Mouse (Mus musculus) lung, postnatal 4 days (tissue): ENCODE measurements around the gene Fcrl5.
A peak's percentile ranks its signal among the peaks of the same experiment; 100 is the strongest.
"Not testable (repeated sequence)": the region's sequence is repeated elsewhere in the genome, so short reads cannot be mapped to it uniquely, and the experiment has no call there.

ENCODE experiments used
- DNase-seq, 2 experiments: peaks; one replicate each; pipeline ENCODE4 v3.0.0; 2021

Fcrl5 gene

GRCm38 (mm10) chr3:87435479-87435878 lies at the start of gene Fcrl5:
TSS of gene Fcrl5 (plus strand) at chr3:87435773.
- no peak for DNase-seq

GRCm38 (mm10) chr3:87390935-87391334 lies 44.6 kb upstream of the Fcrl5 start:
- no peak for DNase-seq

GRCm38 (mm10) chr3:87398809-87399208 lies 36.8 kb upstream of the Fcrl5 start:
- no peak for DNase-seq

DNA sequence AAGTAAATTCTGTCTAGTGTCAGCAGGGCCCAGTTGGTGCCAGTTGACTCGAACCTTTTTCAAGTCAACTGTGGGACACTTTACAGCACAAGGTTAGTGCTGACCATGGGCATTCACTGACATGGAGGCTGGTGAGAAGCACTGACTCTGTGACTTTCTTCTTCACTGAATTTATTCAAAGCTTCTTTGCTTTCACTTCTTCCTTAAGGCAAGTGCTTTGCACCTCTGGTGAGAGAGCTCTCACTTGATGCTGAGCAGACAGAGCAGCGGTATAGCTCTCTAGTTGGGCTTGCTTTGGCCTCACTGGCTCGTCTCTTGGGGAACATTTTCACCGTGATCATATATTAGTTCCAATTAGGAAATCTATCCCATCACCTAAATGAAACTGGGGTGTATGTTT lies 35.7 kb upstream of the Fcrl5 start:
- DNase-seq: no peak

DNA sequence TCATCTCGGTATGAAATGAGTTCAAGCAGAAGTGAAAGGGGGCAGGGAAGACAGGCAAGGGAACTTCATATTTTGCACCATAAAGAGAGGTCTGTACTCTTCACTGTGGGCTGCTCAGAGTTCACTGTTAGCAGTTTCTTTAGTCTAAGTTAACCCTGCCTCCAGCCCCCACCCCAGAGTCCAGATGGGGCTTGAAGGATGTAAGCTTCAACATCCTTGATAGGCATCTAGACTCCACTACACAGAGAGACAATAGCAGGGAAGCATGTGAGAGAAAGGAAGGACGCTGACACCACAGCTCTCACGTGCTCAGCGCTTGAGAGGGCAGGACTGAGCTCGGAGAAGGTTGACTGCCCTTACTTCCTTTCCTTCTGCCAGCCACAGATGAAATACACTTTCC lies 34.3 kb upstream of the Fcrl5 start:
- DNase-seq: peak; percentile 10 to 27

GRCm38 (mm10) chr3:87408171-87408570 lies 27.4 kb upstream of the Fcrl5 start:
- peak in 1 of 2 experiments; percentile 28 for DNase-seq

- DNase-seq: no peak
Observed at GRCm38 (mm10) chr3:87409196-87409935, 26.2 kb upstream of the Fcrl5 start.

- DNase-seq: no peak
Observed at GRCm38 (mm10) chr3:87410605-87411004, 25.0 kb upstream of the Fcrl5 start.

DNA sequence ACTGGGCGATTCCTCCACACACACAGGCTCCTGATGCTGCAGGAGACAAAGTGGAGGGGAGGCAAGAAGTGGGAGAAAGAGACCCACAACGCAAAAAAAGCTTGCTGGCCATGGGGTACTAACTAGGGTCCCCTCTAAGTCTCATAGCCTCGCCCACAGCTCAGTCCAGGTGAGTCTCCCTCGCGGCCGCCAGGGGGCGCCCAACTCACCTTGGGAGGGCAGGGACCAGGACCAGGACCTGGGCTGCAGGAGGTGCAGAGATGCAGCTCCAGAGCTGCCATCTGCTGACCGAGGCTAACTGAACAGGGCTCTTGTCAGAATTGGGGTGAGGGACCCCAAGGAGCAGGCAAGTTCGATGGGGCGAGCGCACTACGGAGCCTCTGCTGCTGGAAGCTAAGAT lies 24.4 kb upstream of the Fcrl5 start:
- peak; percentile 49 to 54 for DNase-seq

DNA sequence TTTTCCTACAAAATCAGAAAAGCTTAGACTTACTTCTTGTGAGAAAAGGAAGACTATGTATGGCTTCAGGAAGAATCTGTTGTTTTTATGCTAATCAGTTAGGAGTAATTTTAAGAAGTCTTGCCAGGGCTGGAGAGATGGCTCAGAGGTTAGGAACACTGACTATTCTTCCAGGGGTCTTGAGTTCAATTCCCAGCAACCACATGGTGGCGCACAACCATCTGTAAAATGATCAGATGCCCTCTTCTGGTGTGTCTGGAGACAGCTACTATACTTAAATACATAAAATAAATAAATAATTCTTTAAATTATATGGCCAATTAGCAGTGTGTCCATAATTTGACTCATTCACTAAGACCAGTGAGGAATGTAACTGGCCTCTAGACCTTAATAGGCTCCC lies 14.9 kb upstream of the Fcrl5 start:
- DNase-seq: no peak

- DNase-seq: no peak
Observed at GRCm38 (mm10) chr3:87422386-87422910, 13.1 kb upstream of the Fcrl5 start.

GRCm38 (mm10) chr3:87440586-87440985 lies 5.0 kb downstream of the Fcrl5 start:
- DNase-seq: no peak

DNA sequence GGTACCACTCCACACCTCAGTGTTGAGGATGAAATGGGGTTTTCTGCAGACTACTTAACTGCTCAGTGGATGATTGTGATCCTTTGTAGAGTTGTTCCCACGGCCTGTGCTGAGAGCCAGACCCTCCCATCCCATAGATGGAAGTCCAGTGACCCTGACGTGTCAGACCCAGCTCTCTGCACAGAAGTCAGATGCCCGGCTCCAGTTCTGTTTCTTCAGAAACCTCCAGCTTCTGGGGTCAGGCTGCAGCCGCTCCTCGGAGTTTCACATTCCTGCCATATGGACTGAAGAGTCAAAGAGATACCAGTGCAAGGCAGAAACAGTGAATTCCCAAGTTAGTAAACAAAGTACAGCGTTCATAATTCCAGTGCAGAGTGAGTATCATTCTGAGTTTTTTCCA lies 8.4 kb downstream of the Fcrl5 start:
- DNase-seq: peak in 1 of 2 experiments; percentile 55

DNA sequence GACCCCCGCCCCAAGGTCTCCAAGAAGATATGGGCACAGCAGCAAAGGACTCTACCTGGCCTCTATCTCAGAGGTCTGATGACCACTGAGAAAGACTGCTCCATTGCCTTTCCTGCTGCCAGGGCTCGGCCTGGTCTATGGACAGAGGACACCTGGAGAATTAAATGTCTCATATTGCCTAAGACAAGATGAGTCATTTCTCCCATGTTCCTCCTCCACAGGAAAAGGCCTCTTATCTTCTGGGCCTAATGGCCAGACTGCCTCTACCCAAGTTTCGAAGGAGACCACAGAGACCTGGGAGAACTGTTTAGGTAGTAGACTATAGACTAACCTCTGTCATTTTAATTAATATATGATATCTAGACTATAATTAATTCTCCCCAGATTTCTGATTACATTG lies 29.9 kb downstream of the Fcrl5 start:
- DNase-seq: no peak

DNA sequence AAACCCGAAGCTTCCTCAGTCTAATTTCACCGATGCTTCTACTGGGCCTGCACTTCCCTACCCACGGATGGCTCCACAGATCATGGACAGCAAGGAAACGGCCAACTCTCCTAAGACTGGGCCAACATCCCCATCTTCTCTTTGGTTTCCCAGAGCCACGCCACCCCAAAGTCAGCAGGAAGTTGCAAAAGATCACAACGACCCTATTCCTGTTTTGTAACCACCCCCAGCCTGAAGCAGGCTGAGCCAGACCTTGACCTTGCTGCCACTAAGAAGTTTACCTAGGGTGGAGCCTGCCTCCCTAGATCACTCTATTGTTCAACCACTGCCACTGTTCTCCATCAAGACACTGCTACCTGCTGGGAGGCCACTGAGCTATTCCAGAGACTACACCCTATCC lies 31.4 kb downstream of the Fcrl5 start:
- no peak for DNase-seq

DNA sequence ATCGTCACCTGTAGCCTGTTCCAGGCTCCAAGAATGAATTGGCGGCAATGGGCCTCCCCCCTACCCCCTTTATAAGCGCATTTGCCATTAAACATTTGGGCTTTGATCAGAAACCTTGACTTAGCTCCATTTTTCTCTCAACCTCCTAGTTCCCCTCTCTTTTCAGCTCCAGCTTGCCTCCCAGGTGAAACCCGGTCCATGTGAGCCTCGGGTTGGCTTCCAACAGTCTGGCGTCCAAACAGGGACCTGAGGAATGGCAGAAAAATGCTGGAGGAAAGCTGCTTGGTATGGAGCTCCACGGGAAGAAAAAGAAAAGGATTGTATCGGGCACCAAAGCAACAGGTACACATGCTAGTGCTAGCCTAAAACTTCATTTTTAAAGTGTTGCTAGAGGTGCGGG lies 31.8 kb downstream of the Fcrl5 start:
- no peak for DNase-seq

- not testable (repeated sequence) for DNase-seq
Observed at GRCm38 (mm10) chr3:87477948-87478347, 42.4 kb downstream of the Fcrl5 start.

DNA sequence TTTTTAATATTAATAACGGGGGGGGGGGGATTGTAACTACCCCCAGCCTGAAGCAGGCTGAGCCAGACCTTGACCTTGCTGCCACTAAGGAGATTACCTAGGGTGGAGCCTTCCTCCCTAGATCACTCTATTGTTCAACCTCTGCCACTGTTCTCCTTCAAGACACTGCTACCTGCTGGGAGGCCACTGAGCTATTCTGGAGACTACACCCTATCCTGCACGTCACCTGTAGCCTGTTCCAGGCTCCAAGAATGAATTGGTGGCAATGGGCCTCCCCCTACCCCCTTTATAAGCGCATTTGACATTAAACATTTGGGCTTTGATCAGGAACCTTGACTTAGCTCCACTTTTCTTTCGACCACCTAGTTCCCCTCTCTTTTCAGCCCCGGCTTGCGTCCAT lies 43.0 kb downstream of the Fcrl5 start:
- not testable (repeated sequence) for DNase-seq

DNA sequence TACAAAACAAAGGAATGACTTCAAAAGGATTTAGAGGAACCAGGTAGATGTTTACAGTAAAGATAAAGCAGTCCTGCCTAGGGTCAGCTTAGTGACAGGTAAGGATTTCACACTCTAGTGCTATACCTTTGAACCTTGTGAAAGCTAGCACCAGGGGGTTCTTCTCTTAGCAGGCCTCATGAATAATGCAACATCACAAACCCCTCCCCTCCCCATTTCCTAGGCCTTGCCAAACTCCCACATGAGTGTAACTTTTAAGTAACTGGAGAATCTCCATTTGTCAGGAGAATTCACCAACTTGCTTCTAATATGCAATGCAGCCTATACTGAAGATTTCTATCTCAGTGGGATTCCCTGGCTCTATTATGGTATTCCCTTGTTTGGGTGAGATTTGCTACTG lies 43.7 kb downstream of the Fcrl5 start:
- not testable (repeated sequence) for DNase-seq

DNA sequence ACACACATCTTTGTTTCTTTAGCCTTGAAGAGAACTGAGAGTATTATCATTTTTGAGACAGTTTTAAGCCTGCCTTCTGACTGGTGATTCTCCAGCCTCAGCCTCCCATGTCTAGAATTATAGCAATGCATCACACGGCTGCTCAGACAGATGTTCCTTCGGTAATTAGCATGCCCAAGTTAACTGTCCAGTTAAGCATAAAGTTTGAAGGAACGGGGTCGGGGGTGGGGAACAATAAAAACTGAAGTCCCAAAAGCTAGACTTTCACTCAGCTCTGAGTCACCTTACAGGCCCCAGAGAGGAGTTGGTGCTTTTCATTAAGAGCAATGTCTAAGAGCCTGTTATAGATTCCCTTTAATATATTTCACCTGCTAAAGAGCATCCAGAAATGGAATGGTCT lies 51.8 kb downstream of the Fcrl5 start:
- no peak for DNase-seq

GRCm38 (mm10) chr3:87487911-87488310 lies 52.3 kb downstream of the Fcrl5 start:
- no peak for DNase-seq

- DNase-seq: no peak
Observed at GRCm38 (mm10) chr3:87498266-87498665, 62.7 kb downstream of the Fcrl5 start.

DNA sequence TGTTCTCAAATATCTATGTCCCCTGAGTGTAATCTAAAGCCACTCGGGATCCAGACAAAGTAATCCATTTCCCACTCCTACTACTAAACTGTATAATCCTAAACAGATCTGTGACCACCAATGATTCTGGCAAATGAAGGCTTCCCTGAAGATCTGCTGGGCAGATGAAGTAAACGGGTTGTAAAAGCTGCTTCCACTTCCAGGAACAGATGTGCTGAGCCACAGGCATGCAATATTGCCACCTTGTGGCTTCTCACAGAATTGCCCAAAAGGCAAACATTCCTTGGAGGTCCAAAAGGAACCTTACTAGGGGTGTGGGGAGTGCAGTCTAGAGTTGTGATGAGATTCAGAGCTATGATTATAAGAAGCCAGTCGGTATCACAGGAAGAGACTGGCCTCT lies 63.5 kb downstream of the Fcrl5 start:
- DNase-seq: peak in 1 of 2 experiments; percentile 80

DNA sequence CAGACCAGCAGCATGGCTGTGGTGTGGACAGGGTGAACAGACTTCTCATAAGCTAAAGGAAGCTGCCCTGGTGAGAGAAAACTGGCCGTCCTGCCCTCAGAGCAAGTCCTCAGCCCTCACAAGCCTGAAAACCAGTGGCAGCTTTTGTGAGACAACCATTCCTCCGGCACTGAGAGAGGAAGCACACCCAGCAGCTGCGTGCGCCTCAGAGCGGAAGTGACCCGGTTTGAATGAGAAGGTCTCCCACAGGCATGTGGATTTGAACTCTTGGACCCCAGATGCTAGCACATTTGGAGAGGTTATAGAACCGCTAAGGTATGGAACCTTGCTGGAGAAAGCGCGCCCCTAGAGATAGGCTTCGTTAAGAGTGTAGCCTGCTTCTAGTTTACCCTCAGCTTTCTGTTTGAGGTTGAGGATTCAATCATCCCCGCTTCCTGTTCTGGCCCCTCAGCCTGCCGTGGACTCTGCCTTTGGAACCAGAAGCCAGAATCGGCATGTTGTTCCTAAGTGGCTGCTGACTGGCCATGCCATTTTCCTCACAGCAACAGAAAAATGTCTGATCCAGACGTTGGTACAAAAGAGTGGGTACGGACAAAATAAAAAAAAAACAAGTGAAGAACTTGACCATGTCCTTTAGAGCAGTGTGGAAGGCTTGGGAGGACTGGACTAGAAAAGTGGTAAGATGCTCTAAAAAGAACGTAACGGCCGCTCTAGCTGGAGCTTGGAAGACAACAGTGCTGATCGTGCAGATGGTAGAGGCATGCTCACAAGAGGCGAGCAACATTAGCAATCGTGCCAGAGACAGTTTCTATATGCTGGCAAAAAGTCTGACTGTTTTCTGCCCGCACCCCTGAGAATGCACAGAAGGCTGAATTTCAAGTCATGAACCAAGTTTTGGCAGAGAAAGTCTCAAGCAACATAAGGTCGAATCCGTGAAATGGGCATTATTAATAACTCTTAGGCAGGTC lies 64.8 kb downstream of the Fcrl5 start:
- peak; percentile 35 to 45 for DNase-seq
